Mouse (Mus musculus) limb, embryonic 10.5 days (tissue): ENCODE measurements at regions not wholly inside any gene's neighbourhood (a gene's known extent, or its start where the extent isn't known, plus 50 kb on each side); places are given as distances from the start of the nearest gene placed in this dataset.

Source experiments
- DNase-seq: peaks from one replicate; pipeline ENCODE4 v3.0.0-alpha.2; 2017; ENCODE audit warnings: low spot score
- H3K27ac ChIP-seq: fragments of 300-500 bp; sonication (generic); 2 replicates; pipeline ENCODE4 v1.5.1; 2016; ENCODE audit warnings: mild to moderate bottlenecking
- H3K27me3 ChIP-seq: fragments of 300-500 bp; sonication (generic); 2 replicates; pipeline ENCODE4 v1.6.1; 2016; ENCODE audit warnings: low read depth, mild to moderate bottlenecking; ENCODE audit not compliant: poor library complexity, severe bottlenecking
- H3K36me3 ChIP-seq: fragments of 300-500 bp; sonication (generic); 2 replicates; pipeline ENCODE4 v1.6.1; 2016; ENCODE audit warnings: mild to moderate bottlenecking, moderate library complexity
- H3K4me1 ChIP-seq: fragments of 300-500 bp; sonication (generic); 2 replicates; pipeline ENCODE4 v1.6.1; 2016
- H3K4me3 ChIP-seq: fragments of 300-500 bp; sonication (generic); 2 replicates; pipeline ENCODE4 v1.5.1; 2016; ENCODE audit warnings: mild to moderate bottlenecking, moderate library complexity
- H3K9me3 ChIP-seq: fragments of 300-500 bp; sonication (generic); replicated peaks from 2 replicates; pipeline ENCODE4 v1.6.1; 2016; ENCODE audit warnings: mild to moderate bottlenecking
- WGBS: fragments of 180-500 bp; shearing (Covaris S2); methylation state at CpG from one replicate; pipeline ENCODE4 v1.1.7; 2016; 5-methylcytosine and 5-hydroxymethylcytosine counted together

GRCm38 (mm10) chr4:24154418-24154817, 341.8 kb upstream of the Mms22l start:
- Histone ChIP-seq H3K27ac (no peak overlapping the region), H3K4me3 (no peak overlapping the region), H3K27me3 (no peaks in the 10 kb centered on the region), H3K36me3 (no peaks in the 10 kb centered on the region), H3K9me3 (no peaks in the 10 kb centered on the region), H3K4me1 (no peaks in the 10 kb centered on the region)
- peak; percentile 81 for DNase-seq
- WGBS, result 24% methylated on average over 8 of the region's 8 CpGs

DNA sequence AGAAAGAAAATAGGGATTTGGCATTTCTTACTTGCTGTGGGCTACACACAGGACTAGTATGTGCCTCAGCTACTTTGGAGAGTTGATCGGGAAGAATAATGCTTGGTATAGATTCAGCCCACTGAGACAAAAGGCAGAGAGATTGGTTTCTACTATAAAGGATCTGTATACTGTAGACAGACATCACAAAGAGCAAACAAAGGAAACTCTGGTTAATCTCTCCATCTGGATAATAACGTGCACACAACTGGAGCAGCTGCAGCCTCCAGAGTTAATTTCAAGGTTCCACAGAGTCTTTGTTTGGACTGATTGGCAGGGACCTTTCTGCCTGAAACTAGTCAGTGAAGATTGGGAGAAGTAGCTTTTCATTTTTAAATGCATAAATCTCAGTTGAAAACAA, 322.5 kb upstream of the Mms22l start:
- no peaks in the 10 kb centered on the region for H3K27me3 ChIP-seq
- H3K9me3 ChIP-seq, result no peaks in the 10 kb centered on the region
- DNase-seq, result no peak
- 84% methylated on average over 2 of the region's 2 CpGs for WGBS
- no peak overlapping the region for H3K4me3 ChIP-seq
- no peak overlapping the region for H3K27ac ChIP-seq
- no peaks in the 10 kb centered on the region for H3K36me3 ChIP-seq
- H3K4me1 ChIP-seq, result no peaks in the 10 kb centered on the region

- H3K4me3 ChIP-seq, result no peak overlapping the region
- H3K27ac ChIP-seq, result no peak overlapping the region
- no peaks in the 10 kb centered on the region for H3K36me3 ChIP-seq
- H3K9me3 ChIP-seq, result no peaks in the 10 kb centered on the region
- WGBS, result 65% methylated on average over 10 of the region's 10 CpGs
- DNase-seq, result no peak
- H3K4me1 ChIP-seq, result 0 out of 2 replicates have a peak, but pooled peaks cover 6% of the 10 kb centered on the region
- no peaks in the 10 kb centered on the region for H3K27me3 ChIP-seq
Observed at GRCm38 (mm10) chr4:24213262-24214036, 282.8 kb upstream of the Mms22l start.

DNA sequence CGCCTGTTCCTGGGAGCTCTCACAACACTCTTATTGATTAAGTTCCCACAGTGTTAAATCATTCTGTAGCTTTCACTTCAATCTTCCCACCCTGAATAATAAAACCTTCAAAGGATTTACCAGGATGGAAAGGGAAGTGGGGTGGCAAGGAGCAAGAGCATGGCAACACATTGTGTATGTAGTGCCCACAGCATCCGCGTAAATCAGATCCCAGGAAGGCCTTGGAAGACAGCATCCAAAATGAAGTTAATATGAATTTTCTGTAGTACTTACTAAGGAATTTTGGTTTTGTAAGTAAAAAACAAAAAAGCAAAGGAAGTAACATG, 282.3 kb upstream of the Mms22l start:
- WGBS, result 56% methylated on average over 3 of the region's 3 CpGs
- Histone ChIP-seq H3K4me1 (0 out of 2 replicates have a peak, but pooled peaks cover 6% of the 10 kb centered on the region), H3K36me3 (no peaks in the 10 kb centered on the region), H3K9me3 (no peaks in the 10 kb centered on the region), H3K27ac (no peak overlapping the region), H3K27me3 (no peaks in the 10 kb centered on the region), H3K4me3 (no peak overlapping the region)
- DNase-seq, result no peak

- DNase-seq, result no peak
- H3K9me3 ChIP-seq, result no peaks in the 10 kb centered on the region
- H3K4me3 ChIP-seq, result no peak overlapping the region
- no peak overlapping the region for H3K27ac ChIP-seq
- H3K27me3 ChIP-seq, result no peaks in the 10 kb centered on the region
- WGBS, result 28% methylated on average over 6 of the region's 6 CpGs
- H3K36me3 ChIP-seq, result no peaks in the 10 kb centered on the region
- 0 out of 2 replicates have a peak, but pooled peaks cover 5% of the 10 kb centered on the region for H3K4me1 ChIP-seq
Observed at GRCm38 (mm10) chr4:24218383-24218934, 277.8 kb upstream of the Mms22l start.

GRCm38 (mm10) chr4:24219074-24219497, 277.2 kb upstream of the Mms22l start:
- DNase-seq, result no peak
- WGBS, result 78% methylated on average over 4 of the region's 4 CpGs
- Histone ChIP-seq H3K4me3 (no peak overlapping the region), H3K36me3 (no peaks in the 10 kb centered on the region), H3K9me3 (no peaks in the 10 kb centered on the region), H3K4me1 (no peaks in the 10 kb centered on the region), H3K27ac (no peak overlapping the region), H3K27me3 (no peaks in the 10 kb centered on the region)

DNA sequence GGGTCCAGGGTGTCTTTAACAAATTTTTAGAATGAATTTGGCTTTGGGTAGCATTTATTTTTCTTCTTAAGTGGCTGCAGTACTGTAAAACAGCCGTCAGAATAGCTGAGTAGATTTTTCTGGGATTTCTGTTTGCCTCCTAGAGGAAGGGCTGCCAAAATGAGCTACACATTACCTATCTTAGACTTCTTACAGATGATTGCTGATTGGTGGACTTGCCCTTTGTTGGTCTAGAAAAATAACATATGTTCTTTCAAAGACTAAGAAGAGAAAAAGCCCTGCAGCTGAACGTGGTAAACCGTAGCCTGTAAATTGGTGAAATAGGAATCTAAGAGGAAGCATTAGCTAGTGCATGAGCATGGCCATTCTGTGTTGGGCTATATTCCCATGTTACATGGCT, 276.7 kb upstream of the Mms22l start:
- Histone ChIP-seq H3K4me3 (no peak overlapping the region), H3K4me1 (no peaks in the 10 kb centered on the region), H3K27ac (no peak overlapping the region), H3K27me3 (no peaks in the 10 kb centered on the region), H3K9me3 (no peaks in the 10 kb centered on the region), H3K36me3 (no peaks in the 10 kb centered on the region)
- WGBS, result 83% methylated on average over 3 of the region's 3 CpGs
- DNase-seq, result no peak

DNA sequence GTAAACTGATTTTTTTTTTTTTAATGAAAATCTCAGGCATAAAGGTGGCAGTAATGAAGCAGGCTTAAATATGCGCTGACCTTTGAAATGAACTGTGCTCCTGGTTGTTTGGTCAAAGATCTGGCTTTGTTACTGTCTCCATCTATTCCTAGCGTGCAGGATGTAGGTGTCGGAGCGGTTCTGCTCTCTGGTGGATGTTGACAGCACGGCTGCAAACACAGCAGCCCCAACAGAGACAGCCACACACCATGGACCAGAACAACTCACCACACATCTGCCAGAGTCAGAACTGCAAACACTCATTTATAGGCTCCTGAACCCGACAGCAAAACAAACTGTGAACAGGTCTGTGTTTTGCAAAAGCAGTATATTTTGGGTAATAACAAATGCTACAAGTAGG, 251.1 kb upstream of the Mms22l start:
- H3K4me3 ChIP-seq, result no peak overlapping the region
- H3K36me3 ChIP-seq, result no peaks in the 10 kb centered on the region
- H3K9me3 ChIP-seq, result no peaks in the 10 kb centered on the region
- H3K27ac ChIP-seq, result no peak overlapping the region
- no peaks in the 10 kb centered on the region for H3K27me3 ChIP-seq
- DNase-seq, result no peak
- H3K4me1 ChIP-seq, result no peaks in the 10 kb centered on the region
- WGBS, result 66% methylated on average over 6 of the region's 6 CpGs

GRCm38 (mm10) chr4:24248142-24249054, 247.9 kb upstream of the Mms22l start:
- H3K27me3 ChIP-seq, result no peaks in the 10 kb centered on the region
- H3K4me1 ChIP-seq, result no peaks in the 10 kb centered on the region
- no peaks in the 10 kb centered on the region for H3K9me3 ChIP-seq
- DNase-seq, result no peak
- 90% methylated on average over 6 of the region's 6 CpGs for WGBS
- H3K27ac ChIP-seq, result no peak overlapping the region
- no peak overlapping the region for H3K4me3 ChIP-seq
- H3K36me3 ChIP-seq, result no peaks in the 10 kb centered on the region

- Histone ChIP-seq H3K4me1 (no peaks in the 10 kb centered on the region), H3K36me3 (no peaks in the 10 kb centered on the region), H3K27me3 (no peaks in the 10 kb centered on the region), H3K9me3 (no peaks in the 10 kb centered on the region), H3K27ac (no peak overlapping the region), H3K4me3 (no peak overlapping the region)
- no peak for DNase-seq
- 43% methylated on average over 6 of the region's 6 CpGs for WGBS
Observed at GRCm38 (mm10) chr4:24249243-24249970, 246.8 kb upstream of the Mms22l start.

- Histone ChIP-seq H3K27ac (no peak overlapping the region), H3K27me3 (no peaks in the 10 kb centered on the region), H3K9me3 (no peaks in the 10 kb centered on the region), H3K36me3 (no peaks in the 10 kb centered on the region), H3K4me1 (no peaks in the 10 kb centered on the region), H3K4me3 (no peak overlapping the region)
- 60% methylated on average over 3 of the region's 3 CpGs for WGBS
- no peak for DNase-seq
Observed at GRCm38 (mm10) chr4:24278154-24278553, 218.1 kb upstream of the Mms22l start.
